Mouse (Mus musculus) adrenal gland, adult 2 months (tissue): ENCODE measurements around the gene Msantd4. TPM values are rescaled to one million over a fixed set of nuclear protein-coding genes. Genes with fewer than 3 reads are reported as not detected.
"Not testable (repeated sequence)": the region's sequence is repeated elsewhere in the genome, so short reads cannot be mapped to it uniquely, and the experiment has no call there.

ENCODE experiments used
- DNase-seq: peaks from one replicate; pipeline ENCODE4 v3.0.0; 2021
- long read RNA-seq: library from polyadenylated mRNA; stranded (forward); transcript quantifications from one replicate; pipeline ENCODE4 v2.0.0, GENCODE M21; 2021
- microRNA-seq, 2 experiments: library from miRNA; unstranded; fragments of <30 nt; microRNA quantifications; one replicate each; pipeline ENCODE4 v1.2.0; 2021
- polyA plus RNA-seq: library from polyadenylated mRNA; depleted of rRNA; stranded (reverse); fragments of >200 nt; gene quantifications from 2 replicates; pipeline ENCODE4 v1.2.3, GENCODE M21; 2012; rRNA removed
- total RNA-seq, 2 experiments: library from RNA; stranded (reverse); gene quantifications; 2 replicates each; pipeline ENCODE4 v1.2.3; 2021

Gene Msantd4
- total RNA-seq: 10 to 100 TPM; 33.9 to 45.4 TPM
- 0.49 and 0.56 TPM in 2 replicates for polyA plus RNA-seq
- long read RNA-seq, transcript Msantd4-202 (3 exons, 2,800 nt): major isoform, 12 of 18 reads
- long read RNA-seq, transcript Msantd4-201 (2 exons, 2,731 nt): minor isoform, 5 of 18 reads
- long read RNA-seq, partial matches to known transcripts: 1 of 18 reads
- long read RNA-seq, other reads (novel, unspliced or antisense): 0 of 18 reads

DNA sequence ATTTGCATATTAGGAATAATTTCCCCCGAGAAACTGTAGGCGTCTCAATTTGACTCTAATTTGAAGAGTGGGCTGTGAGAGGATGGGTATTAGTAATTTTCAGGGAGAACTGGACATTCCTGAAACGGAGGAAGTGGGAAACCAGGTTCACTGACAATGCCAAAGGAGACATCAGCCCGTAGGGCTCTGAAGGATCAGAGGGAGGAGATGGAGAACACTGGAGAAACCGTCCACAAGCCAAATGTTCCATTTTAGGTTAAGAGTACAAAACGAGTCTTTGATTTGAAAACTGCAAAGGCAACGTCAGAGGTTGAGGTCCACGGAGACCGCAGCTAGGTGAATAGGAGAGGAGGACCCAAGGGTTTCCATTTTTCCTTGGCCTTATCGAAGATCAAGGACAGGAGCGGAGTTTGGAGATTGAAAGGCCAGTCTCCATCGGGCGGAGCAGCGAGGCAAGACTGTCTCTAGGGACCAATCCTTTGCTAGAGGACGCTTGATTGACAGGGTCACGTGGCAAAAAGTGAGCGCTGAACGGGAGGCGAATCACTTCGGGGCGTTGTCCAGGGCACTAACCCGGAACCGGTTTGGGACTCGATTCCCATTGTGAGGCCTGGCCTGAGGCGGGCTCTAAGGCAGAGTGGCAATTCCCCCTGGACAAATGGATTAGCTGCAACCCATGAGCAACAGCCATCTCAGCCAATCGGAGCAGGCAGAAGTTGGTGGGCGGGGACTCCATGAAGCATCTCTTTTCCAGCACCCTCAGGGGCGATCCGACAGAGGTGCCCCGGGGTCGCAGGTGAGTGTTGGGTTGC is at the start of gene Msantd4:
Gene Msantd4, plus strand, starts transcription at position 735 of the 812 bp plus-strand sequence.
- peak; percentile 98 for DNase-seq

DNA sequence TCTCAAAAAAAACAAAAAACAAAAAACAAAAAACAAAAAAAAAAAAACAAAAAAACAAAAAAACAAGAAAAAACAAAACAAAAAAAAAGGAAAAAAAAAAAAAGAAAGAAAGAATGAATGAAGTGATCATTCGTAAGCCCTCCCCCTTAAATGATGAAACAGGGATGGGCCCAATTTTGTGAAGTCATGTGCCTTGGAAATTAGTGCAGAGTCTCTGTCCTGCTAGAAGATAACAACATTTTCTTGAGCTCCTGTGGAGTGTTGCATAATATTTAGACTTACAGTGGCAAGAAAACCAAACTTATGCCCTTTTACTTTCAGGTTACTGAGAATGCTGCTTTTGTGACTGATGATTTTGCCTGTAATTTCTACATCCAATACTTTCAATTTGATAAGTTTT is 23.2 kb upstream of the Msantd4 start:
- no peak for DNase-seq

DNA sequence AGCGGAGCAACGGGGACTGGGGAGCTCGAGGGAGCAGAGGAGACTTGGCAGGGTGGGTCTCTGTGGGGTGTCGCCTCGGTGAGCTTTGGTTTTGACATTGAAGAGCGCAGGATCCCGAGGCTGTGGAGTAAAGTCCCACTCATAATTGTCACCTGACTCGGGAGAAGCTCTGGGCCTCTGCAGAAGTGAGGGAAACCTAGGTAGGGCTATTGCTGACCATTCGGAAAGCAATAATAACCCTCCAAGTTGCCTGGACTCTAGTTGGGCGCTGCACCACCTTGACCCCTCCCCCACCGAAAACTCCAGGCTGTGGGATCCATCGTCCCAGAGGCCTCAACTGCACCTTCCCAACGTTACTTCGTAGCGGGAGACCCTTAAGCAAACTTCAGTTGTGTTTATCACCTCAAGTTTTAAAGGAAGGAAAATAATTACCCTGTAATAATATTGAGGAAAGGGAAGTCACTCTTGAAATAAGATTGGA is 318 bp downstream of the Msantd4 start:
- no peak for DNase-seq

DNA sequence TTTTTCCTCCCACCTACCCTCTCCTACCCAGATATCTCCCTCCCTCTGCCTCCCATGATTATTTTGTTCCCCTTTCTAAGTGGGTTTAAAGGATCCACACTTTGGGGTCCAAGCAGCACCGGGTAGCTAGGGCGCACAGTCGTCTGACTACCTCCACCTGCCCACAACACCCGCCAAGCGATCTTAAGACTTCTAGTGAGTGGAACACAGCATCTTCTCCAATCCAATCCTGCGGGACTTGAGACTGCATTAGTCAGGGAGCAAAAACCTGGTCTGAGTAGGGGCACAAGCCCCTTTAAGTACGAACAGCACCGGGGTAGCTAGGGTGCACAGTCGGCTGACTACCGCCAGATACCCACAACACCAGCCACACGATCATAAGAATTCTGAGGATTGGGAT is 24.4 kb downstream of the Msantd4 start:
- not testable (repeated sequence) for DNase-seq

Small RNAs within 50 kb of the gene (microRNA-seq; reads per million reads assigned to microRNA genes)
- 0 reads per million in 2 experiments for gene Gm23992

Other genes starting within 250 kb of the Msantd4 start
- gene Aasdhppt, start 67.1 kb upstream of the Msantd4 start, total RNA-seq: 10 to 100 TPM; 20.1 to 24.2 TPM
- 3.8 and 4.6 TPM in 2 replicates for gene Aasdhppt, start 67.1 kb upstream of the Msantd4 start, polyA plus RNA-seq
- gene Kbtbd3, start 66.7 kb upstream of the Msantd4 start, total RNA-seq: 1 to 10 TPM; 2.4 to 4.0 TPM
- gene Kbtbd3, start 66.7 kb upstream of the Msantd4 start, polyA plus RNA-seq: 0.04 and 0.12 TPM in 2 replicates